Mouse (Mus musculus) frontal cortex, postnatal 36 days (tissue): ENCODE measurements at regions not wholly inside any gene's neighbourhood (a gene's known extent, or its start where the extent isn't known, plus 50 kb on each side); places are given as distances from the start of the nearest gene placed in this dataset.

Experiments used
- DNase-seq, 2 experiments: peaks; one replicate each; pipeline ENCODE4 v3.0.0; 2022; ENCODE audit warnings: low spot score in 2 of 2

GRCm38 (mm10) chr10:66932544-66932943 lies 163.4 kb upstream of the Jmjd1c start:
- no peak for DNase-seq

GRCm38 (mm10) chr10:66933689-66934088 lies 162.2 kb upstream of the Jmjd1c start:
- no peak for DNase-seq

- no peak for DNase-seq
These were observed 160.2 kb upstream of the Jmjd1c start for GRCm38 (mm10) chr10:66935731-66936130.

- DNase-seq, result no peak
These were observed 158.8 kb upstream of the Jmjd1c start for GRCm38 (mm10) chr10:66937116-66937515.

GRCm38 (mm10) chr10:66940368-66940767 lies 155.6 kb upstream of the Jmjd1c start:
- DNase-seq, result no peak

GRCm38 (mm10) chr10:66940922-66941321 lies 155.0 kb upstream of the Jmjd1c start:
- DNase-seq, result no peak

GRCm38 (mm10) chr10:66941974-66942373 lies 154.0 kb upstream of the Jmjd1c start:
- no peak for DNase-seq

- DNase-seq, result no peak
These were observed 152.1 kb upstream of the Jmjd1c start for GRCm38 (mm10) chr10:66943875-66944274.

GRCm38 (mm10) chr10:66946161-66946560 lies 149.8 kb upstream of the Jmjd1c start:
- DNase-seq, result no peak

- no peak for DNase-seq
These were observed 147.6 kb upstream of the Jmjd1c start for GRCm38 (mm10) chr10:66948329-66948728.

- DNase-seq, result no peak
These were observed 145.5 kb upstream of the Jmjd1c start for GRCm38 (mm10) chr10:66950441-66950840.

- DNase-seq, result no peak
These were observed 144.6 kb upstream of the Jmjd1c start for GRCm38 (mm10) chr10:66951231-66951822.

GRCm38 (mm10) chr10:66951935-66952334 lies 144.0 kb upstream of the Jmjd1c start:
- DNase-seq, result no peak

GRCm38 (mm10) chr10:66953248-66953975 lies 142.5 kb upstream of the Jmjd1c start:
- DNase-seq, result no peak

GRCm38 (mm10) chr10:66953976-66954505 lies 141.9 kb upstream of the Jmjd1c start:
- DNase-seq, result no peak

- no peak for DNase-seq
These were observed 140.5 kb upstream of the Jmjd1c start for GRCm38 (mm10) chr10:66955430-66955829.

GRCm38 (mm10) chr10:66956619-66957018 lies 139.3 kb upstream of the Jmjd1c start:
- no peak for DNase-seq

- no peak for DNase-seq
These were observed 138.6 kb upstream of the Jmjd1c start for GRCm38 (mm10) chr10:66957373-66957772.
